Mouse (Mus musculus) embryo, embryonic 10 days (tissue): ENCODE results near the gene Gm10961.
A peak's percentile ranks its signal among the peaks of the same experiment; 100 is the strongest.

Source experiments
- DNase-seq: peaks from one replicate; pipeline ENCODE4 v3.0.0-alpha.2; 2015; ENCODE audit warnings: low spot score

Gene Gm10961

DNA sequence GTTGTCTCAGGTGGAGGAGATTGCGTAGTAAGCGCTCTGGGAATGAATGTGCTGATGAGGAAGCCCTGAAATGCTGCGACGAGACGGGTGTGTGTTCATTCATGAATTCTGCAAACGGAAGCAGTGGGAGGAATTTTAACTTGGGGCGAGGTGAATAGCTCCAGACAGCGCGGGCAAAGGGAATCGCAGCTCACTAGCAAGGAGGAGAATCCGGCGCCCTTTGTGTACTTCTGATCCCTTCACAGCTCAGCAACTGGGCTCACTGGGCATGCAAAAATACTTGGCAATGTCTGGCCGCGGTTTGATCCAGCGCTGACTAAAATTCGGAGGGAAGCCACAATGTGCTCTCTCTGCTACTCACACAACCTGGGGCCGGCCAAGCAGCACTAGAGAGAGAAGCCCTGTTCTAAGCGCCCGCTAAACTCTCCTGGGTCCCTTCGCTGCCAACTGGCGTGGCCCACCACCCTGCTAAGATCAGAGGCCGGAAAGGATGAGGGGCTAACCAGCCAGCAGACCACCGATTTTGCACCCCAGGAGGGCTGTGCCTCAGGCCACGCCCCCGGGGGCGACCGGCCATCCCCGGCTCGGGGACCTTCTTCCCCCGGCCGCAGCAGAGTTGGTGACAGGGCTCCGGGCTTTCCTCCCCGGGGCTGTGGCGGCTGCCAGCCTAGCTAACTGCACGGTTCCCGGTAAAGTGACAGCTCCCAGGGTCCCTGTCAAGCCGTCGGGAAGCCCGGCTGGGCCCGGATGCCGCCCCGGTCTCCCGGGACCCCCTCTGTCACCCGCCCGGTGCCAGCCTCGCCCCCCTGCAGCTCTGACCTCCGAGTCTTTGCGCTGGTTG is at the start of gene Gm10961:
Gene Gm10961 (plus strand): TSS at position 641 of the 841 bp plus-strand sequence.
- DNase-seq = peak; percentile 62

DNA sequence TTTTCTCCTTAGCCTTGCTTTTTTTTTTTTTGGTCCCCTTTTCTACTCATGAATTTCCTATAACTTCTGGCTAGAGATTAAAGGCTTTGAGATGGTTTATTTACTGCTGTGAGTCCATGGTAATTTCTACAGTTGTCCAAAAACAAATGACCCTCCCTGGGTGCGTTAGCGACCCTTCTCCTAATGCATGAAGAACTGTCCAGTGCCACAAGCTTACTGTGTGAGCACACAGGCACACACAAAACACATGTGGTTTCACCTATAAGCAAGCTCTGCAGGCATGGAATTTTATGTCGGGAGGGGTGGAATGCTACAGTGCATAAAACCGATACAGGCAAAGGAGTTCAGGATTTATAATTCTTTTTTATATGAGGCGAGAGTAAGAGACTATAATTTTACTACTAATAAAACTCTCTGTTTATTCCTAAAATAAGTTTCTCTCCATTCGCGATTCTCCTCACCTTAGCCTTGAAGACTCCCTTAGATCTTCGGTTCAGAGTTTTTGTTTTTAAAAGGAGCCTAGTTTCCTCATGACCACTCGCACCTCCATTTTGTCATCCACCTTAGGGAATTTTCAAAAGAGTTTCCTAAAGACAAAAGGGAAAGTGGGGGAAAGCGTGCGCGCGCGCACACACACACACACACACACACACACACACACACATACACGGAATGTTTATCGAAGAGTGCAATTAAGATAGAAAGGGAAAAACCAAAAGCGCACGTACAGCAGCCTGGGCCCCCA is 48.8 kb upstream of the Gm10961 start:
- DNase-seq = no peak

DNA sequence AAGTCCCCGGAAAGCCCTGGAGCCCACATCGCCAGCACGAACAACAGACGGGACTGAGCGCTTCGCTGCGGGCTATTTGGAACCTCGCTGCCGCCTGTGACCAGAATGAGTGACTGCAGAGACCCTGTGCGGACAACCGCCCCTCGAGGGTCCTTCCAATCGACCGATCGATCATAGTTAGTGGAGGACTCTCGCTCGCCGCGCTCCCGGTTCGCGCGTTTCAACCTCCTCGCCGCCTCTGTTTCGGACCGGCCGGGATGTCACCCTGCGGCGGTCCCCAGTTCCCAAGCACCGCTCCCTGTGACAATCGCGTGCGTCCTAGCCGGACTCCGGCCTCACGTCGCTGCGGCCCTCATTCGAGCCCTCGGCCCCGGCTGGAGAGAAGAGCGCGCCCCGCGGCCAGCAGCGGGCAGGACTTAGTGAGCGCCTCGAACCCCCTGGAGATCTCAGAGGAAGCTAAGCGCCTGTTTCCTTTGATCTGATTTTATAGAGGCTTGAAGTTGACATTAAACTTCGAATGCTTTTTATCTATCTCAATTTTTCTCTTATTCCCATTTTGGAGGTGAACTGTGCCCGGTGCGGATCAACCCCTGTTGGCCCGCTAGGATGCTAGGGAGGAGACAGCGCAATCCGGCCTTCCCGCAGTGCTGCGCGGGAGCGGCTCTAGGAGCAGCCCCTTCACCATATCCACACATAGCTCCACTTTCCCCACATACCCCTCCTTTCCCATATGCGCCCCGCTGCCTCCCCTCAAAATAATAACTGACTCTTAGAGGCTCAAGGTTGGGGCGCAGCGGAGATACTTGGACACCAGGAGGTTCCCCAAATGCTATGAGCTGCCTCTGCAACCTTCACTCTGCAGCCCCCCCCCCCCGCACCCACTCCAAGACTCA is 48.0 kb upstream of the Gm10961 start:
- DNase-seq = peak; percentile 65

DNA sequence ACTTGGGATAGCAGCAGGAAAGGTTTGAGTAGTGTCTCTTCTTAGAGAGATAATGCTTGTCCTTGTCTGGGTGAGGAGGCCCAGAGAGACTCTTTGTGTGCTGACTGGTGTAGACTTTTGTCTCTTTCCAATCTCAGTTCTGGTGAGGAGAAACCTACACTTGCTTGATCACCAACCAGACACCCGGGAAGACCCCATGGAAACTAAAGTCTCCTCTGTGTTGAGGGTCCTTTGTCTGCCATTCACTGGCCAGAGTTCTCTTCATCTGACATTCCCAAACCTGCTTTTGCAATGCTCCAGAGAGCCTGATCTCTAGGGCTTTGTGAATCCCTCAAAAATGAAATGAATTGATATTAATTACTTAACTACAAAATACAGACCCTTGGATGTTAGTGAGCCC is 47.2 kb upstream of the Gm10961 start:
- no peak for DNase-seq

DNA sequence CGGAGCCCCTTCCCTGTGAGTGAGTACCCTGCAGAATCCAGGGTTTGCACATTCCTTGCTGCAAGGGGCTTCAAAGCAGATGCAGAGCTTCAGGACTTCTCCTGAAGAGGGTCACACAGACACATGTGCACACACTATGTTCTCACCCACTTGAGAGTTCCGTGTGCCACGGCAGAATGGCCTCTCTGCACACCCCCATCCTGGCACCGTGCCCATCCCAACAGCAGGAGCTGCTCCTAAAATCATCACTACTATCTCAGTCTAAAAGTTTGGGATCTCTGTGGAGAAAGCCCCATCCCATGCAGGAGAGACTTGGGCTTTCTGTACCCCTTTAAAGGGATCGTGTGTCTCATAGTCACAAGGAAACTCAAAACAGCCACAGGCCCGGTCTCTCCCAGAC is 44.6 kb upstream of the Gm10961 start:
- DNase-seq = no peak

DNA sequence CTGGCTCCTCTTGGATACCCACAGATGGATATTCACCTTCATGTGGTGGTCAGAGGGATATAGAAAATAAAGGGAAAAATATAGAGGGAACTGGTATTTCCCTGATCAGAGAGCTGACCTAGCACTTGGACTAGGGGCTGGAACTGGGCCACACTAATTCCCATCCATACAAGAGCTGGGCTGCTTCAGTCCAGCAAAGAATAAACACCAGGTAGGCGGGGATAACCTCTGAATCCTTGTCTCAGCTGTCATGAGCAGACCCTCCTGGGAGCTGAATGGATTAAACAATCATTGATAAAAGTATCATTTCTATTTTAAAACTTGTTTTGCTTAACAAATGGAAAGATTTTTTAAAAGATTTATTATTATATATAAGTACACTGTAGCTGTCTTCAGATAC is 39.5 kb upstream of the Gm10961 start:
- DNase-seq = no peak

DNA sequence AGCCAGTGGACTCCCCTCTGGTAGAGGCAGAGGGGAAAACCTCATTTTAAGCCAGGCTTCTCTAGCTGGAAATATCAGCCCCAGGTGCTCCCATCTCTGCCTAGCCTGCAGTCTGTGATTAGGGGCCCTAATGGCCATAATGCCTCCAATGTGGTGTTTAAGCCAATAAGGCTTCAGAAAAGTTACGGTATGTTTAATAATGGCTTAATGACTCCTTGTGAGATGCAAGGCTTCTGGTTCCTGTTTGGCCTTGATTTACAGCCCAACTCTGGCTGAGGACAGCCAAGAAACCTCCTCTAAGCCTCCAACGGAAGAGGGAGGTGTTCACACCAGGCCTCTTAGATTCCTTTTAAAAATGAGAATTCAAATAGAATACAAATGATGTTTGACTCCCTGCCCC is 37.5 kb upstream of the Gm10961 start:
- DNase-seq = no peak

DNA sequence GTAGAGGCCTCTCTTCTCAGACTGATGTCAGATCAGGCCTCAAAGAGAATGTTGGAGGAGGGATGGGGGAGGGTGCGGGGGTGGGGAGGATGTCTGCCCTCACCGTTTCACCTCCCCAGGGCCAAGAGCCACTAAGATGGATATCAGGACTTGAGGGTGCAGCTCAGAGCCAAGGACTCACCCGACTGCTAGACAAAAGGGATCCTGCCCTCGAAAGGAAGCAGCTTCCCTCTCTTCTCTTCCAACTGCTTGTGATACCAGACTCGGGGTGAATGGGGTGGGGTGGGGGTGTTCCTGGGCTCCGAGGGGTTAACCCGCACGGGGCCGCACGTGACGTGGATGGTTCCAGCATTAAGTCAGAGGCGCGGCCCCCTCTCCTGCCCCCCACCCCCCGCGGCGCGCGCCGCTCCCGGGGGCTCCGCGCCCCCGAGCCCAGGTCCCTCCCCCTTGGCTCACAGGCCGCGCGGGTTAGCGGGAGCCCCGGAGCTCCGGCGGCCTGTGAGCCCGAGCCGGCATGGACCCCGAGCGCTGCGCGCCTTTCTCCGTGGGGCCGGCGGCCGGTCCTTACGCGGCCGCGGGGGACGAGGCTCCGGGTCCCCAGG is 36.4 kb upstream of the Gm10961 start, which contains the start of gene Alx3:
Gene Alx3 (plus strand): TSS at position 370 of the 602 bp plus-strand sequence.
- no peak for DNase-seq

DNA sequence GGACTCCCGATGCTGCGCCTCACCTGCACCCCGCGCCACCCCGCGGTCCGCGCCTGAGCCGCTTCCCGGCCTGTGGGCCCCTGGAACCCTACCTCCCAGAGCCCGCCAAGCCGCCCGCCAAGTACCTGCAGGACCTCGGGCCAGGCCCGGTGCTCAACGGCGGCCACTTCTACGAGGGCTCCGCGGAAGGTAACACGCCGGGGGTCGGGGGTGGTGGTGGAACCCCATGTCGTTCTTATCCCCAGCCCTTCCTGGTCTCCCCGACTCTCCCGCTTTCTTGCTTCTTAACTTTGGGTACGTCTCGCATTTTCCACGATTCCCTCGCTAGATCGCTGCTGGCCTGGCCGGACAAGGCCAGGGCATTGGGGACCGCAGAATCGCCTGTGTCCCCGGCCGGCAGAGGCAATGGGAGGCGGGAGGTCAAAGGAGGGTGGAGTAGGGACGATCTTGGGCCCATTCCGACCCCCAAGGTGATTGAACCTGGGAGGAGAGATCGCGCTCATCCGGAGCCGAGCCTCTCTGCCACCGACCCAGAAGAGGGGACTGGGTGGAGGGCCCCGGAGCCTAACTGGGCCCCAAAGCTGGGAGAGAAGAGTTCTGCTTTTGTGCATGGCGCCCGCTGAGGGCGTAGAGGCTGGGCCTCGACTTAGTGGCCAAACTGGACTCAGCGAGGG is 35.7 kb upstream of the Gm10961 start:
- DNase-seq = no peak

DNA sequence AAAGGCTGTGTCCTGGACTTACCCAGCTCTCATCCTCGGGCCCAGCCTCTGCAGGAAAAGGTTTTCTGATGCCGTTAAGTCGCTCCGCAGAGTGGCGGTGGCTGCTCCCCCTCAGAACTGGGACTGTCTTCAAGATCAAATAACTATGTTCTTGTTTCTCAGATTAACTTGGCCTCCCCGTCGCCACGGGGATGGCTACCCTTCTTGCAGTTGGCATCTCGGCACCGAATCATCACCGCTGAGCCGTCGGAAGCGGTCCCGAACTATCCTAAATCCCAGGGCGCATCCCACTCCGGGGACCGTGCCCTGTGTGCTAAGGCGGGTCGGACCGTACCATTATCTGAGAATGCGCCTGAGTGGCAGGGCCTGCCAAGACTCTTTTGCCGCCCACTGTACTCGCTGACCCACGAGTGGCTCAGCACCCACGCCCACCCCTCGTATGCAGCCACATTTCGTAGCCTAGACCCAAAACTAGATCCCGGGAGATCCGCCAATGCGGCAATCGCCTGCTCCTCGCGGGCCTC is 35.1 kb upstream of the Gm10961 start:
- peak; percentile 51 for DNase-seq

DNA sequence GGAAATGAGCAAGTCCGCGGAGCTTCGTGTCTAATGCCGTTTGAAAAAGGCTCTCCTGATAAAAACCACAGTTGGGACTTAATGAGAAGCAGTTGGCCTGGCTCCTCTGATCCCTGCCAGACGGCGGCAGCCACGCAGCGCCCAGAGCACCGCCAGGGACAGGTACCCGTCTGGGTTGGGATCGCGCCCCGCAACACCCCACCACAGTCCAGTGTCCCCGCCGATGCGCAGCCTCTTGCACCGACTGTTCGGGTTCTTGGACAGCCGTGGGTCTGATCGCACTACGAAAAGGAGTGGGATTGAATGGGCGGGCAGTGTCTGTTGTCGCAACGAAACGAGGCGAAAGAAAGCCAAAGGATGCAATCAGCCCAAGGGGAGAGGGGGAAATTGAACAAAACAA is 34.6 kb upstream of the Gm10961 start:
- peak; percentile 66 for DNase-seq

DNA sequence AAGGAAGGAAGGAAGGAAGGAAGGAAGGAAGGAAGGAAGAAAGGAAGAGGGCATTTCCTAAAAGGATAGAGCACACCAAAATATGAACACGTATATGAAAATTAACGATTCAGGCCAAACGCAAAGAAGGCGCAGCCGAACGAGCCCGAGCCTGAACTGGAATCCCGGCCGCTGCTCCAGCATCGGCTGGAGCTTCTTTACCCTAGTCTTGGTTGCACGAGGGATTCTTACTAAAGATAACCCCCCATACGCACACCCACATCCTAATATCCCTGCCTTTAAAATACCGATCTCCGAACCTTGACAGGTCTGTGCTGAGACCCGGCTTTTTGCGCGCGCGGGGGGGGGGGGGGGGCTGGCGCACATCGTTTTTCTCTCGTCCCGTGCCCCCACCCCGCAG is 34.0 kb upstream of the Gm10961 start:
- DNase-seq = no peak

DNA sequence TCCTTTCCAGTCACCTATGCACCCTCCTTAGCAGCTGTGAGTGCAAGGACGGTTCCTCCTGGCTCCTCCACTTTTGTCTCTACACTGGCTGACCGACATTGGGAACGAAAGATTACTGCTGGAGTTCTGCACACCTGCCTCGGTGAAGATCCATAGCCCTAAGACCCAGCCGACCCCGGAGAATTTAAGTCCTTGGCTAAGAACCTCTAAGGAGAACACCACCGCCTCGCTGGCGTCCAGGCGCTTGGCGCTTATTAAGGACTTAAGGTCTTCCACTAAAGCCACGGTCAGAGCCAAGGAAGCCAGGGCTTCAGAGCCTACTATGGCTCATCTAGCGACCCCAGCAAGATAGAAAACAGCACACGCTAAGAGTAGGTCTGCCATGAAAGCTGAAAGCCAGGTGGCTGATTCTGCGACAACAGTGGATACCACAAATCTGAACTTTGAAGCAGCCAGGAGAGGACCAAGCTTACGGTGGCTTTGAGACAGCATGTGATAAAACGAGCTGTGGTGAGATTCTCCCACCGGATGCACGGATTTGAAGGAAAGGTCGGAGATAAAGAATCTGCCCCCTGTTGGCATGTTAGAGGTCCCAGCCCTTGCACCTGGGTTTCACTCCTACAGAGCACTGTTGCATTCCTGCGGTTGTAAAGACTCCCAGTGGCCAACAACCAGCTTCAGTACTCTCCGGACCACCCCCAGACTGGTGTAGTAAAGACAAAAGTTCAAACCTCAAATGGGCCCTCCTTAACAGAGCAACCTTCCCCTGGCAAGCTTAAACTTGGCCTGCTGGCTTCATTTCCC is 33.3 kb upstream of the Gm10961 start:
- no peak for DNase-seq

DNA sequence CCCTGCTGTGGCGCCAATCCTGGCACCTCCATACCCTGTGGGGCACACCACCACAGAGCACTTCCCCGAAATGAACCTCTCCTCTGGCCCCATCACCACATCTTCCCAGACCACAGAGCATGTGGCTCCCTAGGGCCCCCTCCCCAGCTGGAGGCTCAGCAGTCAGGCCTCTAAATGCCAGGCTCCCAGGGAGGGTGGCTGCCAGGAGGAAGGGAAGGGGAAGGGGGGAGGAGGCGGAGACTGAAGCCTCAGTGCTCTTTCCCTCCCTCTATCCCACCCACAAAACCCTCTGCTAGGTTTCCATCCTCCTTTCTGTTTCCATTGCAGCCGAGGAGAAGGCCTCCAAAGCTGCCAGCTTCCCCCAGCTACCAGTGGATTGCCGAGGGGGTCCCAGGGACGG is 31.0 kb upstream of the Gm10961 start:
- DNase-seq = no peak

DNA sequence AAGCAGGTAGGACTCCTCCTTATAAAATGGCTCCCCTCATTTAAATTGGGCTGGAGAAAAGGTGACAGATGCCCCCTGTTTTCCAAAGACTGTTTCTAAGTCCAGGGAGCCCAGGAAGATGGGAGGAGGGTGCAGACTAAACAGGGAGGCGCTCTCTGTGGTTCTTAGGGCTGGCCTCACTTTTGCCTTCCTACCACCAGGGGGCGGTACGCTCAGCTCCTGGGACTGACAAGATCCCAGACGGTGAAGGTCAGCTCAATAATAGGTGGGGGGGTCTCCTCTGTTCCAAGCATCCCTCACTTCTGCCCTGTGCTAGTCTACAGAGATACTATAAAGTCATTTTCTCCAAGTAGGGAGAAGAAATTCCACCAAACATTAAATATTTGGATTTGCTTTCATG is 25.8 kb upstream of the Gm10961 start:
- DNase-seq = peak; percentile 83

DNA sequence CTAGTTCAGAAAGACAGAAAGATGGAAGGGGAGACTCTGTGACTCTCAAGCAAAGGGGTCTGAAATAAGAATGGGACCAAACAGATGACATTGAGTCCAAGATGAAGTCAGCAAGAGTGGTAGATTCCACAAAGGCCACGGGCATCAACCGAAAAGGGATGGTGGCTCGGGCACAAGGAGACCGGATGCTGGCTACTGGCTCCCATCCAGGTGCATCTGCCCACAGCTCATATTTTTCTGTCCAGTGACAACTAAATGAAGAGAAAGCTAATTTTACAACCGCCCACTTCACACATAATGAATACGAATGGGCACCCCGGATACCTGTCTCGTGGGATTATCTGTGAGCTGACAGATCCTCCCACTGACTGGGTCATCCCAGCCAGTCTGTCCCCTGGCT is 23.9 kb upstream of the Gm10961 start:
- DNase-seq = no peak

DNA sequence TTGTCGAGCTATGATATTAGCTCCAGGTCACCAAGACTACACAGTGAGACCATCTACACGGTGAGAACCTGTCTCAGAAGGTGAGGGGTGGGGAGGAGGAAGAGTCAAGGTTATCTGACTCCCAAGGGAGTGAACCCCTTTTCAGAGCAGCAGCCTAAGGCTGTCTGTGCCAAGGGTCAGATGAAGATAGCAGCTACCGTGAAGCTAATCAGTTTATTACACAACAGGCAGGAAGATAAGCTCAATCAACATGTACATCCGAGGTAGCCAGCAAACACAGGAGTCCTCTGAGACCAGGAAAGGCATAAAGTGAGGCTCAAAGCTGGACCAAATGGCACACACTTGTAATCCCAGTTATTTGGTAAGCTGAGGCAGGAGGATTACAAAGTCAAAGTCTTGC is 22.3 kb upstream of the Gm10961 start:
- no peak for DNase-seq

DNA sequence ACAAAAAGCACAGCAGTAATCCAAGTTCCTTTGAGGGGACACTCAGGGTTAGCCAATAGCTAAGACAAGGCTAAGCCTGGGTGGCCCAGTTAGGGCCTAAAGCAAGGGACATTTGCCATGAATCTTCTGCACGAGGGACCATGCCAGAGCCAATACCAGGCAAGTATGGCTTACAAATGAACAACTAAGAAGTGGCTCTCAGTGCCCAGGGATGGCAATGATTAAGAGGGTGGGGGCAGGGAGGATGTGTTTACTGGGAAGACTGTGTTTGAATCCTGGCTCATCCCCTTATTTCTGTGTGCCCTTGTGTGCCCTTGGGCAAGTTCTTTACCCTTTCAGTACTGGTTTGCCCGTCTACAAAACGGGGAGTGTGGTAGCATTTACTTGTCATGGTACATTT is 21.7 kb upstream of the Gm10961 start:
- no peak for DNase-seq

DNA sequence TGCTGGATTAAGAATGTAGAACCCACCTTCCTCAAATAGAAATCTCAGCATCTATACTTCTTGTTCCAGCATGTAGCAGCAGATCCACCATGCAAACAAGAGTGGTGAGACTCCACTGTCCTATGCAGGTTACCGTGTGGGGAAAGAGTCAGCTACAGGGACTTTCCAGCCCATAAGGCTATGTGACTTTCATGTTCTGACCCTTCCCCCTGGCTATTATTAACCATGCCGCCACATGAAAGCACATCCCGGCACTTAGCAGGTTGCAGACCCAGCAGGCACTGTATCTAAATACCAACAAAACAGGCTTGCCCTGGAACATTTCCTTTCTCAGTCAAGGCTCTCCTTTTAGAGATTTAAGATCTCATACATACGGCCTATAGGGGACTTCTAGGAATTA is 19.7 kb upstream of the Gm10961 start:
- no peak for DNase-seq

DNA sequence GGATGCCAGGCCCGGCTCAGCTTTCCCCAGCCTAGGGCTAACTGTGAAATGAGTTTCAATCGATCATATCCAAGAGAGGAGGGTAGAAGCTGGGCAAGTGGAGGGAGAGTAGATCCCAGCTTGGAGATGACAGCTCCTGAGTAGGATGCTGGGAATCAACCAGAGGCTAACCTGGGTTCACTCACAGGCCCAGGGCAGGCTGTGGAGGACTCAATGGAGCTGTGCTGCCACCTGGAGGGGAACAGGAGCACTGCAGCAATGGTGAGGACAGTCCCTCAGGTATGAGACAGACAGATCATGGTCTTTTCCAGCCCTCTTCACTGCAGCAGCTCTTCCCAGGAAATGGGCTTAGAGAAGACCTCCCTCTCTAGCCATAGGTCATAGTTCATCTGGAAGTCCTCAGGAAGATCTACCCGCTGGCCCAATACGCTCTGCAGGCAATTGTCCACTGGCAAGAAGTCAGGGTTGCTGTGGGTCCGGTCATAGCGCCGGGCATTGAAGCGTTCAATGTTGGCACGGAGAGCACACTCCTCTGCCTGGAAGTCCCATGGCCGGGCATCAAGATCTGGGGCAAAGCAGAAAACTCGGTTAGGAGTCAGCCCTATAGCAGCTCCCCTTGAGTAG is 18.1 kb upstream of the Gm10961 start:
- peak; percentile 86 for DNase-seq
